14 mouse cellular contexts compared by ENCODE assay signal in genomic region chr12:44872697-44873096, GRCm38 (mm10).
"Had no signal": no experiment of that assay in that cellular context is flagged by ENCODE, and none has a peak within 500 bp of the region (broad histone marks: within the 10 kb centered on the region; RNA-seq: fewer than 3 reads in every experiment).

No protein-coding gene starts in this region.

- H3K27ac ChIP-seq: layer of hippocampus, adult 2 months; limb, embryonic 12.5 days; liver, embryonic 15.5 days; midbrain, embryonic 10.5 days; neural tube, embryonic 15.5 days had no signal

- DNase-seq: kidney, adult 8-10 months; liver; lung, adult 2 months; lung, postnatal 36 days; midbrain, embryonic 14.5 days; right cerebral cortex, adult 18-20 months; right cerebral cortex, postnatal 25 days had no signal

- H3K4me1 ChIP-seq: limb, embryonic 12.5 days; liver, embryonic 15.5 days; midbrain, embryonic 10.5 days; neural tube, embryonic 15.5 days had no signal

- ATAC-seq: lung, postnatal 0 days had no signal

- H3K4me2 ChIP-seq: limb, embryonic 12.5 days; liver, embryonic 15.5 days; neural tube, embryonic 15.5 days had no signal

- H3K9ac ChIP-seq: limb, embryonic 12.5 days; liver, embryonic 15.5 days; neural tube, embryonic 15.5 days had no signal

- H3K36me3 ChIP-seq: limb, embryonic 12.5 days; liver, embryonic 15.5 days; midbrain, embryonic 10.5 days; neural tube, embryonic 15.5 days had no signal

- H3K9me3 ChIP-seq: limb, embryonic 12.5 days; liver, embryonic 15.5 days; midbrain, embryonic 10.5 days; neural tube, embryonic 15.5 days had no signal

- H3K27me3 ChIP-seq: limb, embryonic 12.5 days; liver, embryonic 15.5 days; neural tube, embryonic 15.5 days had no signal

- H3K4me3 ChIP-seq: layer of hippocampus, adult 2 months; limb, embryonic 12.5 days; liver, embryonic 15.5 days; midbrain, embryonic 10.5 days; myocyte; neural tube, embryonic 15.5 days had no signal
